Mouse (Mus musculus) neutrophil, adult 5-6 weeks (primary cell): ENCODE results near the gene Gm45261. TPM values are rescaled to one million over a fixed set of nuclear protein-coding genes. Genes with fewer than 3 reads are reported as not detected.

ENCODE experiments used
- ATAC-seq: fragments of 151-379, 151-347 bp; 2 replicates; pipeline ENCODE4 v1.8.0; 2017; ENCODE audit warnings: mild to moderate bottlenecking, moderate TSS enrichment; ENCODE audit not compliant: insufficient number of reproducible peaks, poor library complexity, low FRiP score, severe bottlenecking; ENCODE audit errors: extremely low read depth
- total RNA-seq: library from RNA; stranded (forward); fragments of 200-1000 nt; gene quantifications from 2 replicates; pipeline ENCODE4 v1.2.3, GENCODE M21; 2017

Gm45261 gene
- total RNA-seq, 1 experiment from 2014 or later, result not detected

- no peak for ATAC-seq
Observed at GRCm38 (mm10) chr1:80416329-80416728, 44.9 kb downstream of the Gm45261 start.

- ATAC-seq, result no peak
Observed at GRCm38 (mm10) chr1:80412521-80412920, 48.7 kb downstream of the Gm45261 start.

GRCm38 (mm10) chr1:80410229-80410973 is 50.8 kb downstream of the Gm45261 start:
- ATAC-seq, result no peak

GRCm38 (mm10) chr1:80409467-80410105 is 51.7 kb downstream of the Gm45261 start:
- ATAC-seq, result no peak

GRCm38 (mm10) chr1:80408586-80408985 is 52.7 kb downstream of the Gm45261 start:
- ATAC-seq, result peak; percentile 94

- no peak for ATAC-seq
Observed at GRCm38 (mm10) chr1:80404196-80404595, 57.1 kb downstream of the Gm45261 start.

GRCm38 (mm10) chr1:80403366-80403893 is 57.8 kb downstream of the Gm45261 start:
- no peak for ATAC-seq

- peak; percentile 100 for ATAC-seq
Observed at GRCm38 (mm10) chr1:80401961-80402360, 59.3 kb downstream of the Gm45261 start.

Other genes starting within 250 kb of the Gm45261 start
- gene Fam124b, start 243.0 kb downstream of the Gm45261 start, total RNA-seq, result 0.25 and 0.35 TPM in 2 replicates
- gene Cul3, start 121.0 kb downstream of the Gm45261 start, total RNA-seq, result 273 and 434 TPM in 2 replicates